Mouse (Mus musculus): Measurements from ENCODE around the gene Gm9936.

DNA sequence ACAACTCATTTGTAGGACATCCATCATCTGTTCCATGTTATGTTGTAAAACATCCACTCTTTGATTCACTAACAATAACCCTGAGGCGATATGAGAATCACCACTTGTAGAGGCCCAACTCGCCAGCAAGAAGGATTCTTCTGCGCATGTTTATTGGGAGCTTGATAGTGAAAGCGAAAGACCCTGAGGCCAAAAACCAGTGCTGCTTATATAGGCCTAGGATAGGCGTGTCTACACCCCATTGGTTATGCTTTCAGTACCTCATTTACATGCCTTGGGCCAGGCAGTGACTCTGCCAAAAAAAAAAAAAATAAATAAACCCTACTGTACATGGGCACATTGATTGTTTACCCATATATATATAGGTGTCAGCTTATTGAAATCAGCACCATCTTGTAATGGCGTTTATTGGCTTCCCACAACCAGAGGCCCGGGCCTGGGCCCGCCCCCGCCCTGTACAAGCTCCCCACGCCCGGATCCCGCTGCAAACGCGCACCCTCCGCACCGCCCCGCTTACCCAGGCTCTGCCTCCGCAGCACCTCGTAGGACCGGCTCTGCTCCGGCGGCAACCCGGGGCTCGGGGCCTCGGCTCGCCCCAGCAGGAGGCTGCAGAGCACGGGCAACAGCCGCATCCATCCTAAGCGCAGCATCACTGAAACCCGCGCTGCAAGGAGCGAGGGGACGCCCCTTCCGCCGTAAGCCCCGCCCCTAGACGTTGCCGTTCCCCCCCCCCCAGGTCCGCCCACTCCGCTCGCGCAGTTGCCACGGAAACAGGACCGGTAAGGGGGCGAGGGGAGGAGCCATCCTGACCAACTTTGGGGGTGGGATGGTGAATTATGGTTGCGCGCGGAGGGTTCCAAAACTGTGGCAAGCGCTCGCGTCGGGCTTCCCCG, 35.4 kb downstream of the Gm9936 start, which contains the start of gene 1500011B03Rik:
- TF ChIP-seq HCFC1 (IDR thresholded peaks at IDR 0.05; ENCODE audit: borderline replicate concordance, insufficient read depth, low read length) (no peak), CHD2 (IDR thresholded peaks at IDR 0.05; ENCODE audit: low read depth, low read length) (no peak)

All from ES-E14 (cell line).